Mouse (Mus musculus): Measurements from ENCODE around the gene Ublcp1.

GRCm38 (mm10) chr11:44500966-44501365 is 30.7 kb upstream of the Ublcp1 start:
- TF ChIP-seq ZKSCAN1 (IDR thresholded peaks at IDR 0.05; ENCODE audit: borderline replicate concordance, low read depth, low read length) (no peak), CTCF (conservative IDR thresholded peaks at IDR 0.05 in 1 of 2, IDR thresholded peaks at IDR 0.05 in 1 of 2; ENCODE audit: low read depth in 2 of 2, low read length in 2 of 2) (no peak), EP300 (IDR thresholded peaks at IDR 0.05; ENCODE audit: low read length) (no peak), MAFK (IDR thresholded peaks at IDR 0.05; ENCODE audit: insufficient replicate concordance, low read length) (no peak), MAX (IDR thresholded peaks at IDR 0.05; ENCODE audit: low read length) (no peak)

Measured in CH12.LX (cell line).